Mouse (Mus musculus): ENCODE results near the gene Gnl2. TPM values are rescaled to one million over a fixed set of nuclear protein-coding genes. Genes with fewer than 3 reads are reported as not detected.

Gnl2 gene
- total RNA-seq, 2 experiments from 2014 or later: 101 to 133 TPM

- ATAC-seq (replicated peaks; ENCODE audit: poor library complexity): peak; percentile 88
These were observed 68.3 kb downstream of the Gnl2 start, which contains the start of gene Meaf6 for GRCm38 (mm10) chr4:125084403-125085345. Gene Meaf6, plus strand, starts transcription at chr4:125085134.

DNA sequence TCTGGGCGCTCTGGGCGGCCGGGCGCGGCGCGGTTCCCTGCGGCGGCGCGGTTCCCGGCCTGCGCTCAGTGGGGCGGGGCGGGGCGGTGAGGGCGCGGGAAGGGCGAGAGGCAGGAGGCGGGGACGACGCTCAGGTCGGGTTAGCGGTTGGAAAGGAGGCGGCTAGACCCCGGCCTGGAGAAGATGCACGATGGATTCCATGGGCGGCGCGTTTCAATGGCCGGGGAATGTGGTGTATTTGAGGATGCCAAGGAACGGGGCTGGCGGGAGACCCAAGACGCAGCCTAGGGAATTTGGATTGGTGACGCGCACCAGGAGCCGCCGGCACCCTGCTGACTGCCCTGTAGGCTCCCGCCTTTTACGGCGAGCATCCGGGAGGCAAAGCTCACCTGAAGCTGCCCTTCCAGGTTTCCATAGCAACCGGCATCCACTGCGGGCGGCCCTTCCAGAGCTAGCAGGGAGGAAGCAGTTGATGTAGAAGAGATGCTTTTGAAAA, 69.0 kb downstream of the Gnl2 start:
- ATAC-seq (replicated peaks; ENCODE audit: poor library complexity): peak; percentile 88

GRCm38 (mm10) chr4:125093031-125093430, 76.6 kb downstream of the Gnl2 start:
- no peak for ATAC-seq (replicated peaks; ENCODE audit: poor library complexity)

DNA sequence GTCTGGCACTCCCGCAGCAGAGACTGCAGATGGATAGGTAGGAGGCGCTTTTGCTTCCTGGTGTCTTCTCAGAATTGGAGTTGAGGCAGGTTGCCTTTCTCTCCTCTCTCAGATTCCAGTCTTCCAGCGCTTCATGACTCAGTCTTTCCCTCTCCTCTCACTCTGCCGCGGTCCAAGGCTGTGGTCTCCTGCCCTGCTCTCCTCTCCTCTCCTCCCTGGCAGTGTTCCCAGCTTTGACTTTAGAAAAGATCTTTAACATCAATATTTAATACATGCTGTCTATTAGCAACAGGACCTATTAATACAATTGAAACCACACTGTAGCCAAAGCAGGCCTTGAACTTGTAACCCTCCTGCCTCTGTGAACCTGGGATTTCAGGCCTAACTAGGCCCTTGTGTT, 79.7 kb downstream of the Gnl2 start:
- ATAC-seq (replicated peaks; ENCODE audit: poor library complexity): no peak

GRCm38 (mm10) chr4:125097412-125097811, 81.0 kb downstream of the Gnl2 start:
- no peak for ATAC-seq (replicated peaks; ENCODE audit: poor library complexity)

DNA sequence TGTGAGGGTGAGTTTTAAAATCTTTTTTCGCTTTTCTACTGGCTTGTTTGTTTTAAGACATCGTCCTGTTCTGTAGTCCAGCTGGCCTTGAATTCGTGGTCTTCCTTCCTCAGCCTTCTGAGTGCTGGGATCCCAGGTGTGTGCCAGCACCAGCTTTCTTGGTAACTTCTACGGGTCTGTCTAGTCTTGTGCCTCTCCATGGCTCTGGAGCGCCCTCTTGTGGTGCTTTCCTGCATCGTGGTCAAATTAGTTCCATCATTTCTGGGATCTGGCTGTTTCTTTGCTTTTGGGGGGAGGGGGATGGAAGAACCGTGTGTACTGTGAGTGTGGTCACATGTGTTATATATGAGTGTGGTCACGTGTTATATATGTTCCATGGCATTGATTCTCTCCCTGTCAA, 83.1 kb downstream of the Gnl2 start:
- peak; percentile 90 for ATAC-seq (replicated peaks; ENCODE audit: poor library complexity)

- no peak for ATAC-seq (replicated peaks; ENCODE audit: poor library complexity)
These were observed 84.9 kb downstream of the Gnl2 start for GRCm38 (mm10) chr4:125101334-125101733.

Other genes with a start within 250 kb of the Gnl2 start
- gene Mtf1, start 214.5 kb upstream of the Gnl2 start, total RNA-seq (2015): 30.0 and 43.0 TPM in 2 replicates
- 27.8 and 35.8 TPM in 2 replicates for gene Mtf1, start 214.5 kb upstream of the Gnl2 start, total RNA-seq (2017)
- gene Yrdc, start 165.9 kb upstream of the Gnl2 start, total RNA-seq (2015): 56.7 and 58.5 TPM in 2 replicates
- gene Yrdc, start 165.9 kb upstream of the Gnl2 start, total RNA-seq (2017): 22.7 and 32.8 TPM in 2 replicates
- gene 1110065P20Rik, start 165.4 kb upstream of the Gnl2 start, total RNA-seq (2015): 4.4 and 6.7 TPM in 2 replicates
- gene 1110065P20Rik, start 165.4 kb upstream of the Gnl2 start, total RNA-seq (2017): 4.0 and 6.3 TPM in 2 replicates
- 0.07 TPM in 1 of 2 replicates, not detected in the other for gene Maneal, start 154.4 kb upstream of the Gnl2 start, total RNA-seq (2015)
- gene Maneal, start 154.4 kb upstream of the Gnl2 start, total RNA-seq (2017): 0.14 and 0.17 TPM in 2 replicates
- not detected in 2 replicates for gene Epha10, start 135.7 kb upstream of the Gnl2 start, total RNA-seq (2015)
- not detected in 2 replicates for gene Epha10, start 135.7 kb upstream of the Gnl2 start, total RNA-seq (2017)
- 4.4 and 6.5 TPM in 2 replicates for gene 9930104L06Rik, start 79.5 kb upstream of the Gnl2 start, total RNA-seq (2015)
- gene 9930104L06Rik, start 79.5 kb upstream of the Gnl2 start, total RNA-seq (2017): 7.9 and 9.1 TPM in 2 replicates
- 115 and 125 TPM in 2 replicates for gene Cdca8, start 77.3 kb upstream of the Gnl2 start, total RNA-seq (2015)
- 121 and 137 TPM in 2 replicates for gene Cdca8, start 77.3 kb upstream of the Gnl2 start, total RNA-seq (2017)
- gene Rspo1, start 30.2 kb upstream of the Gnl2 start, total RNA-seq (2015): 0.89 and 2.6 TPM in 2 replicates
- gene Rspo1, start 30.2 kb upstream of the Gnl2 start, total RNA-seq (2017): 0.41 and 0.71 TPM in 2 replicates
- 0.15 TPM in 1 of 2 replicates, not detected in the other for gene Dnali1, start 49.1 kb downstream of the Gnl2 start, total RNA-seq (2015)
- not detected in 2 replicates for gene Dnali1, start 49.1 kb downstream of the Gnl2 start, total RNA-seq (2017)
- 22.0 and 28.6 TPM in 2 replicates for gene Snip1, start 50.1 kb downstream of the Gnl2 start, total RNA-seq (2015)
- gene Snip1, start 50.1 kb downstream of the Gnl2 start, total RNA-seq (2017): 28.3 and 33.5 TPM in 2 replicates
- gene Meaf6, start 68.5 kb downstream of the Gnl2 start, total RNA-seq (2015): 37.5 and 48.8 TPM in 2 replicates
- 39.0 and 57.7 TPM in 2 replicates for gene Meaf6, start 68.5 kb downstream of the Gnl2 start, total RNA-seq (2017)
- gene Zc3h12a, start 111.3 kb downstream of the Gnl2 start, total RNA-seq (2015): 6.0 and 6.2 TPM in 2 replicates
- 2.3 and 3.6 TPM in 2 replicates for gene Zc3h12a, start 111.3 kb downstream of the Gnl2 start, total RNA-seq (2017)